Mouse (Mus musculus) heart, adult 11 months (tissue): Measurements from ENCODE around the gene Vasp.

Experiments
- DNase-seq: peaks from one replicate; pipeline ENCODE4 v3.0.0; 2022

Vasp gene

GRCm38 (mm10) chr7:19208201-19208910 lies 63.3 kb downstream of the Vasp start:
- no peak for DNase-seq
